Mouse (Mus musculus) testis, adult 2 months (tissue): ENCODE measurements at regions not wholly inside any gene's neighbourhood (a gene's known extent, or its start where the extent isn't known, plus 50 kb on each side); places are given as distances from the start of the nearest gene placed in this dataset.

Experiments used
- H3K27ac ChIP-seq: fragments of 200-500 bp; 2 replicates; pipeline ENCODE4 v1.5.1; 2012; ENCODE audit warnings: low read depth, low read length; ENCODE audit not compliant: control insufficient read depth, insufficient read depth
- H3K27me3 ChIP-seq: fragments of 200-500 bp; 2 replicates; pipeline ENCODE4 v1.6.1; 2012; ENCODE audit warnings: mild to moderate bottlenecking, low read length, moderate library complexity; ENCODE audit not compliant: control insufficient read depth, insufficient read depth
- H3K36me3 ChIP-seq: fragments of 200-500 bp; 2 replicates; pipeline ENCODE4 v1.6.1; 2012; ENCODE audit warnings: mild to moderate bottlenecking, low read length; ENCODE audit not compliant: control insufficient read depth, insufficient read depth
- H3K4me1 ChIP-seq: fragments of 200-500 bp; 2 replicates; pipeline ENCODE4 v1.6.1; 2012; ENCODE audit warnings: low read length; ENCODE audit not compliant: control insufficient read depth, insufficient read depth
- H3K4me3 ChIP-seq: fragments of 200-500 bp; 2 replicates; pipeline ENCODE4 v1.5.1; 2012; ENCODE audit warnings: low read depth, mild to moderate bottlenecking, low read length, moderate library complexity, mixed read lengths; ENCODE audit not compliant: control insufficient read depth
- CTCF ChIP-seq: fragments of 200-500 bp; IDR thresholded peaks from 2 replicates; pipeline ENCODE4 v1.5.1; 2012; ENCODE audit warnings: low read depth, mild to moderate bottlenecking, inconsistent platforms, low read length, moderate library complexity; ENCODE audit not compliant: control insufficient read depth, insufficient read depth, insufficient replicate concordance
- POLR2A ChIP-seq: fragments of 200-500 bp; IDR thresholded peaks from 2 replicates; pipeline ENCODE4 v1.6.1; 2012; ENCODE audit warnings: low read depth, mild to moderate bottlenecking, inconsistent platforms, low read length, moderate library complexity; ENCODE audit not compliant: control insufficient read depth

- TF ChIP-seq POLR2A (no peak), CTCF (no peak)
Observed at GRCm38 (mm10) chr17:63699537-63699936, 163.3 kb upstream of the Fer start.

GRCm38 (mm10) chr17:63704991-63705390, 157.9 kb upstream of the Fer start:
- Histone ChIP-seq H3K4me1 (0 out of 2 replicates have a peak, but pooled peaks cover 2% of the 10 kb centered on the region), H3K27ac (no peak overlapping the region), H3K36me3 (no peaks in the 10 kb centered on the region), H3K27me3 (no peaks in the 10 kb centered on the region), H3K4me3 (no peak overlapping the region)
- TF ChIP-seq CTCF (no peak), POLR2A (no peak)

More at GRCm38 (mm10) chr17:63699537-63699936, 163.3 kb upstream of the Fer start:
- Histone ChIP-seq H3K4me3 (no peak overlapping the region), H3K27me3 (no peaks in the 10 kb centered on the region), H3K4me1 (0 out of 2 replicates have a peak, but pooled peaks cover 2% of the 10 kb centered on the region), H3K36me3 (no peaks in the 10 kb centered on the region), H3K27ac (no peak overlapping the region)

GRCm38 (mm10) chr17:63712937-63713336, 149.9 kb upstream of the Fer start:
- no peaks in the 10 kb centered on the region for H3K36me3 ChIP-seq
- H3K4me1 ChIP-seq, result no peaks in the 10 kb centered on the region
- H3K4me3 ChIP-seq, result no peak overlapping the region
- no peak overlapping the region for H3K27ac ChIP-seq
- TF ChIP-seq POLR2A, result no peak
- TF ChIP-seq CTCF, result no peak
- no peaks in the 10 kb centered on the region for H3K27me3 ChIP-seq

- TF ChIP-seq CTCF (no peak), POLR2A (no peak)
- Histone ChIP-seq H3K4me3 (no peak overlapping the region), H3K4me1 (no peaks in the 10 kb centered on the region), H3K27ac (no peak overlapping the region), H3K36me3 (no peaks in the 10 kb centered on the region), H3K27me3 (no peaks in the 10 kb centered on the region)
Observed at GRCm38 (mm10) chr17:63715687-63716086, 147.2 kb upstream of the Fer start.

GRCm38 (mm10) chr17:63716161-63716560, 146.7 kb upstream of the Fer start:
- no peak overlapping the region for H3K4me3 ChIP-seq
- TF ChIP-seq POLR2A (no peak), CTCF (no peak)
- H3K27me3 ChIP-seq, result no peaks in the 10 kb centered on the region
- H3K36me3 ChIP-seq, result no peaks in the 10 kb centered on the region
- no peaks in the 10 kb centered on the region for H3K4me1 ChIP-seq
- no peak overlapping the region for H3K27ac ChIP-seq

- H3K27ac ChIP-seq, result no peak overlapping the region
- no peaks in the 10 kb centered on the region for H3K27me3 ChIP-seq
- no peak overlapping the region for H3K4me3 ChIP-seq
- no peaks in the 10 kb centered on the region for H3K4me1 ChIP-seq
- no peak for TF ChIP-seq CTCF
- H3K36me3 ChIP-seq, result no peaks in the 10 kb centered on the region
Observed at GRCm38 (mm10) chr17:63717051-63717578, 145.7 kb upstream of the Fer start.

- TF ChIP-seq CTCF (no peak), POLR2A (no peak)
- Histone ChIP-seq H3K4me3 (no peak overlapping the region), H3K27me3 (no peaks in the 10 kb centered on the region), H3K36me3 (no peaks in the 10 kb centered on the region), H3K4me1 (no peaks in the 10 kb centered on the region), H3K27ac (no peak overlapping the region)
Observed at GRCm38 (mm10) chr17:63718972-63719715, 143.7 kb upstream of the Fer start.
